Mouse (Mus musculus) embryonic fibroblast, embryonic 13.5 days (primary cell): ENCODE data around the gene Ccr10.

Experiments used
- CTCF ChIP-seq: IDR thresholded peaks from 2 replicates; pipeline ENCODE4 v1.5.1; 2011; ENCODE audit warnings: mild to moderate bottlenecking, control low read depth, low read length, moderate library complexity, borderline replicate concordance; ENCODE audit not compliant: insufficient read depth
- POLR2A ChIP-seq: IDR thresholded peaks from 2 replicates; pipeline ENCODE4 v1.6.1; 2011; ENCODE audit warnings: low read depth, mild to moderate bottlenecking, control low read depth, low read length, moderate library complexity

DNA sequence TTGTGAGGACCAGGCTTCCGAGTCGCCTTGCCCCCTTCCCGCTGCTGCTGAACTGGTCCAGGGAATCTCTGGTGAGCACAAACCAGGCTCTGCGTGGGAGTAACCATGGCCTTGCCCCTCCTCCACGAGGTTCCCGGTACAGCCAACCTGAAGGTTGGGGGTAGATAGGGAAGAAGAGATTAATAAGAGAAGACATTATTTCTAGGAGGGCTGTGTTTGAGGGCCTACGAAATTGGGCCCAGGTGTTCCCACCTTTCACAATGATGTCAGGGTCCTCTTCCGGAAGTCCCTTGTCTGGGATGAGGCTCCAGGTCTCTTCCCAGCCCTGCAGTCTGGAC is 7.3 kb downstream of the Ccr10 start:
- TF ChIP-seq CTCF = no peak
- no peak for TF ChIP-seq POLR2A
